Mouse (Mus musculus): ENCODE results near the gene Slc27a3. TPM values are rescaled to one million over a fixed set of nuclear protein-coding genes. Genes with fewer than 3 reads are reported as not detected.

Gene Slc27a3
- total and polyA plus RNA-seq, 3 experiments, result 1.9 to 2.8 TPM; not detected in 1

Other genes starting within 250 kb of the Slc27a3 start
- 5,481 and 6,504 TPM in 2 replicates for gene Rps27, start 176.3 kb downstream of the Slc27a3 start, total RNA-seq (2012; rRNA removed)
- gene Rps27, start 176.3 kb downstream of the Slc27a3 start, polyA plus RNA-seq (2012; ENCODE audit: insufficient read depth in 1 of 2, insufficient read length in 2 of 2, low read depth in 1 of 2, low replicate concordance in 2 of 2, missing spikeins in 1 of 2), result 1,000 to 10,000 TPM in 1 of 2 experiments, not detected in 1; 2,476 TPM
- 4.3 and 5.1 TPM in 2 replicates for gene Rab13, start 176.2 kb downstream of the Slc27a3 start, total RNA-seq (2012; rRNA removed)
- gene Rab13, start 176.2 kb downstream of the Slc27a3 start, polyA plus RNA-seq (2012; ENCODE audit: insufficient read depth in 1 of 2, insufficient read length in 2 of 2, low read depth in 1 of 2, low replicate concordance in 2 of 2, missing spikeins in 1 of 2), result 1 to 10 TPM in 1 of 2 experiments, not detected in 1; 7.7 TPM
- gene Jtb, start 158.3 kb downstream of the Slc27a3 start, total RNA-seq (2012; rRNA removed), result 76.0 and 107 TPM in 2 replicates
- gene Jtb, start 158.3 kb downstream of the Slc27a3 start, polyA plus RNA-seq (2012; ENCODE audit: insufficient read depth in 1 of 2, insufficient read length in 2 of 2, low read depth in 1 of 2, low replicate concordance in 2 of 2, missing spikeins in 1 of 2), result 100 to 1,000 TPM in 1 of 2 experiments, not detected in 1; 103 TPM
- 0.08 TPM in 1 of 2 replicates, not detected in the other for gene Creb3l4, start 146.4 kb downstream of the Slc27a3 start, total RNA-seq (2012; rRNA removed)
- under 1 TPM in 1 of 2 experiments, not detected in 1; 0.07 TPM for gene Creb3l4, start 146.4 kb downstream of the Slc27a3 start, polyA plus RNA-seq (2012; ENCODE audit: insufficient read depth in 1 of 2, insufficient read length in 2 of 2, low read depth in 1 of 2, low replicate concordance in 2 of 2, missing spikeins in 1 of 2)
- 47.2 and 58.5 TPM in 2 replicates for gene Slc39a1, start 141.8 kb downstream of the Slc27a3 start, total RNA-seq (2012; rRNA removed)
- 10 to 100 TPM; 61.7 to 80.5 TPM for gene Slc39a1, start 141.8 kb downstream of the Slc27a3 start, polyA plus RNA-seq (2012; ENCODE audit: insufficient read depth in 1 of 2, insufficient read length in 2 of 2, low read depth in 1 of 2, low replicate concordance in 2 of 2, missing spikeins in 1 of 2)
- gene Crtc2, start 135.8 kb downstream of the Slc27a3 start, total RNA-seq (2012; rRNA removed), result 7.1 and 7.6 TPM in 2 replicates
- 10 to 100 TPM in 1 of 2 experiments, not detected in 1; 66.9 TPM for gene Crtc2, start 135.8 kb downstream of the Slc27a3 start, polyA plus RNA-seq (2012; ENCODE audit: insufficient read depth in 1 of 2, insufficient read length in 2 of 2, low read depth in 1 of 2, low replicate concordance in 2 of 2, missing spikeins in 1 of 2)
- 10.3 and 11.6 TPM in 2 replicates for gene Dennd4b, start 124.8 kb downstream of the Slc27a3 start, total RNA-seq (2012; rRNA removed)
- gene Dennd4b, start 124.8 kb downstream of the Slc27a3 start, polyA plus RNA-seq (2012; ENCODE audit: insufficient read depth in 1 of 2, insufficient read length in 2 of 2, low read depth in 1 of 2, low replicate concordance in 2 of 2, missing spikeins in 1 of 2), result 10 to 100 TPM in 1 of 2 experiments, not detected in 1; 27.1 TPM
- 9.1 and 12.3 TPM in 2 replicates for gene Gatad2b, start 96.8 kb downstream of the Slc27a3 start, total RNA-seq (2012; rRNA removed)
- 10 to 100 TPM in 1 of 2 experiments, not detected in 1; 37.6 TPM for gene Gatad2b, start 96.8 kb downstream of the Slc27a3 start, polyA plus RNA-seq (2012; ENCODE audit: insufficient read depth in 1 of 2, insufficient read length in 2 of 2, low read depth in 1 of 2, low replicate concordance in 2 of 2, missing spikeins in 1 of 2)
- gene Ints3, start 43.7 kb upstream of the Slc27a3 start, total RNA-seq (2012; rRNA removed), result 55.9 and 58.5 TPM in 2 replicates
- gene Ints3, start 43.7 kb upstream of the Slc27a3 start, polyA plus RNA-seq (2012; ENCODE audit: insufficient read depth in 1 of 2, insufficient read length in 2 of 2, low read depth in 1 of 2, low replicate concordance in 2 of 2, missing spikeins in 1 of 2), result 100 to 1,000 TPM; 101 to 115 TPM
- not detected in 2 replicates for gene Npr1, start 75.9 kb upstream of the Slc27a3 start, total RNA-seq (2012; rRNA removed)
- under 1 TPM in 1 of 2 experiments, not detected in 1; 0.11 TPM for gene Npr1, start 75.9 kb upstream of the Slc27a3 start, polyA plus RNA-seq (2012; ENCODE audit: insufficient read depth in 1 of 2, insufficient read length in 2 of 2, low read depth in 1 of 2, low replicate concordance in 2 of 2, missing spikeins in 1 of 2)
- gene Ilf2, start 86.2 kb upstream of the Slc27a3 start, total RNA-seq (2012; rRNA removed), result 162 and 175 TPM in 2 replicates
- gene Ilf2, start 86.2 kb upstream of the Slc27a3 start, polyA plus RNA-seq (2012; ENCODE audit: insufficient read depth in 1 of 2, insufficient read length in 2 of 2, low read depth in 1 of 2, low replicate concordance in 2 of 2, missing spikeins in 1 of 2), result 100 to 1,000 TPM; 107 to 223 TPM
- gene Snapin, start 101.1 kb upstream of the Slc27a3 start, total RNA-seq (2012; rRNA removed), result 24.5 and 25.2 TPM in 2 replicates
- 10 to 100 TPM in 1 of 2 experiments, not detected in 1; 46.8 TPM for gene Snapin, start 101.1 kb upstream of the Slc27a3 start, polyA plus RNA-seq (2012; ENCODE audit: insufficient read depth in 1 of 2, insufficient read length in 2 of 2, low read depth in 1 of 2, low replicate concordance in 2 of 2, missing spikeins in 1 of 2)
- 201 and 202 TPM in 2 replicates for gene Chtop, start 119.6 kb upstream of the Slc27a3 start, total RNA-seq (2012; rRNA removed)
- gene Chtop, start 119.6 kb upstream of the Slc27a3 start, polyA plus RNA-seq (2012; ENCODE audit: insufficient read depth in 1 of 2, insufficient read length in 2 of 2, low read depth in 1 of 2, low replicate concordance in 2 of 2, missing spikeins in 1 of 2), result 100 to 1,000 TPM in 1 of 2 experiments, not detected in 1; 320 TPM
- gene S100a1, start 124.5 kb upstream of the Slc27a3 start, total RNA-seq (2012; rRNA removed), result 8.7 and 14.4 TPM in 2 replicates
- gene S100a1, start 124.5 kb upstream of the Slc27a3 start, polyA plus RNA-seq (2012; ENCODE audit: insufficient read depth in 1 of 2, insufficient read length in 2 of 2, low read depth in 1 of 2, low replicate concordance in 2 of 2, missing spikeins in 1 of 2), result 10 to 100 TPM in 1 of 2 experiments, not detected in 1; 22.2 TPM
- 26.1 and 29.9 TPM in 2 replicates for gene S100a13, start 124.5 kb upstream of the Slc27a3 start, total RNA-seq (2012; rRNA removed)
- 10 to 100 TPM in 1 of 2 experiments, not detected in 1; 22.0 TPM for gene S100a13, start 124.5 kb upstream of the Slc27a3 start, polyA plus RNA-seq (2012; ENCODE audit: insufficient read depth in 1 of 2, insufficient read length in 2 of 2, low read depth in 1 of 2, low replicate concordance in 2 of 2, missing spikeins in 1 of 2)
- gene S100a14, start 136.9 kb upstream of the Slc27a3 start, total RNA-seq (2012; rRNA removed), result not detected in 2 replicates
- not detected for gene S100a14, start 136.9 kb upstream of the Slc27a3 start, polyA plus RNA-seq (2012; ENCODE audit: insufficient read depth in 1 of 2, insufficient read length in 2 of 2, low read depth in 1 of 2, low replicate concordance in 2 of 2, missing spikeins in 1 of 2)
- not detected in 2 replicates for gene S100a16, start 147.3 kb upstream of the Slc27a3 start, total RNA-seq (2012; rRNA removed)
- gene S100a16, start 147.3 kb upstream of the Slc27a3 start, polyA plus RNA-seq (2012; ENCODE audit: insufficient read depth in 1 of 2, insufficient read length in 2 of 2, low read depth in 1 of 2, low replicate concordance in 2 of 2, missing spikeins in 1 of 2), result not detected
- gene S100a3, start 170.6 kb upstream of the Slc27a3 start, total RNA-seq (2012; rRNA removed), result 0.04 TPM in 1 of 2 replicates, not detected in the other
- under 1 TPM in 1 of 2 experiments, not detected in 1; 0.03 TPM for gene S100a3, start 170.6 kb upstream of the Slc27a3 start, polyA plus RNA-seq (2012; ENCODE audit: insufficient read depth in 1 of 2, insufficient read length in 2 of 2, low read depth in 1 of 2, low replicate concordance in 2 of 2, missing spikeins in 1 of 2)
- not detected in 2 replicates for gene S100a2, start 200.3 kb upstream of the Slc27a3 start, total RNA-seq (2012; rRNA removed)
- not detected for gene S100a2, start 200.3 kb upstream of the Slc27a3 start, polyA plus RNA-seq (2012; ENCODE audit: insufficient read depth in 1 of 2, insufficient read length in 2 of 2, low read depth in 1 of 2, low replicate concordance in 2 of 2, missing spikeins in 1 of 2)
- gene Gm42674, start 212.0 kb upstream of the Slc27a3 start, total RNA-seq (2012; rRNA removed), result not detected in 2 replicates
- not detected for gene Gm42674, start 212.0 kb upstream of the Slc27a3 start, polyA plus RNA-seq (2012; ENCODE audit: insufficient read depth in 1 of 2, insufficient read length in 2 of 2, low read depth in 1 of 2, low replicate concordance in 2 of 2, missing spikeins in 1 of 2)
- 0.73 and 0.82 TPM in 2 replicates for gene S100a4, start 213.8 kb upstream of the Slc27a3 start, total RNA-seq (2012; rRNA removed)
- 1 to 10 TPM in 1 of 2 experiments, not detected in 1; 2.3 TPM for gene S100a4, start 213.8 kb upstream of the Slc27a3 start, polyA plus RNA-seq (2012; ENCODE audit: insufficient read depth in 1 of 2, insufficient read length in 2 of 2, low read depth in 1 of 2, low replicate concordance in 2 of 2, missing spikeins in 1 of 2)
- not detected in 2 replicates for gene S100a5, start 218.6 kb upstream of the Slc27a3 start, total RNA-seq (2012; rRNA removed)
- not detected for gene S100a5, start 218.6 kb upstream of the Slc27a3 start, polyA plus RNA-seq (2012; ENCODE audit: insufficient read depth in 1 of 2, insufficient read length in 2 of 2, low read depth in 1 of 2, low replicate concordance in 2 of 2, missing spikeins in 1 of 2)
- 0.85 and 2.1 TPM in 2 replicates for gene S100a6, start 222.9 kb upstream of the Slc27a3 start, total RNA-seq (2012; rRNA removed)
- 1 to 10 TPM in 1 of 2 experiments, not detected in 1; 4.7 TPM for gene S100a6, start 222.9 kb upstream of the Slc27a3 start, polyA plus RNA-seq (2012; ENCODE audit: insufficient read depth in 1 of 2, insufficient read length in 2 of 2, low read depth in 1 of 2, low replicate concordance in 2 of 2, missing spikeins in 1 of 2)